Mouse (Mus musculus) liver, embryonic 16.5 days (tissue): Measurements from ENCODE around the gene Myl7. TPM values are rescaled to one million over a fixed set of nuclear protein-coding genes. Genes with fewer than 3 reads are reported as not detected.
"Not testable (repeated sequence)": the region's sequence is repeated elsewhere in the genome, so short reads cannot be mapped to it uniquely, and the experiment has no call there.

Source experiments
- ATAC-seq: fragments of 200-750 bp; cut with Nextera tagmentation; 2 replicates; pipeline ENCODE4 v1.8.0; 2017; ENCODE audit warnings: low read depth, mild to moderate bottlenecking, moderate number of reproducible peaks, moderate library complexity
- H3K27ac ChIP-seq: fragments of 300-500 bp; sonication (generic); 2 replicates; pipeline ENCODE4 v1.5.1; 2014; ENCODE audit warnings: mild to moderate bottlenecking, low read length
- H3K27me3 ChIP-seq: fragments of 300-500 bp; sonication (generic); 2 replicates; pipeline ENCODE4 v1.6.1; 2014; ENCODE audit warnings: low read depth, low read length, mixed read lengths; ENCODE audit not compliant: control insufficient read depth, insufficient read depth
- H3K36me3 ChIP-seq: fragments of 300-500 bp; sonication (generic); 2 replicates; pipeline ENCODE4 v1.6.1; 2014; ENCODE audit warnings: mild to moderate bottlenecking; ENCODE audit not compliant: control insufficient read depth, insufficient read depth
- H3K4me1 ChIP-seq: fragments of 300-500 bp; sonication (generic); 2 replicates; pipeline ENCODE4 v1.6.1; 2014; ENCODE audit warnings: low read depth, low read length, mixed read lengths; ENCODE audit not compliant: control insufficient read depth
- H3K4me2 ChIP-seq: fragments of 300-500 bp; sonication (generic); 2 replicates; pipeline ENCODE4 v1.6.1; 2014; ENCODE audit warnings: low read depth, low read length, mixed read lengths
- H3K4me3 ChIP-seq: fragments of 300-500 bp; sonication (generic); 2 replicates; pipeline ENCODE4 v1.5.1; 2014; ENCODE audit warnings: low read depth, mild to moderate bottlenecking, low read length
- H3K9ac ChIP-seq: fragments of 300-500 bp; sonication (generic); 2 replicates; pipeline ENCODE4 v1.6.1; 2014; ENCODE audit warnings: low read depth, low read length
- H3K9me3 ChIP-seq: fragments of 300-500 bp; sonication (generic); replicated peaks from 2 replicates; pipeline ENCODE4 v1.6.1; 2016; ENCODE audit warnings: low read length; ENCODE audit not compliant: control insufficient read depth
- WGBS: fragments of 180-500 bp; shearing (Covaris S2); extraction: QIAGEN DNeasy Blood & Tissue Kit; methylation state at CpG from one replicate; pipeline ENCODE4 v1.1.7; 2014; ENCODE audit not compliant: insufficient replicate concordance; 5-methylcytosine and 5-hydroxymethylcytosine counted together
- polyA plus RNA-seq: library from polyadenylated mRNA; unstranded; fragments of >200 nt; fragmentation: Nextera tagmentation; extraction: Ambion mirVana; gene quantifications from 2 replicates; pipeline ENCODE4 v1.2.1, GENCODE M21; 2015

The Myl7 gene
- polyA plus RNA-seq, result 4.3 and 4.8 TPM in 2 replicates

DNA sequence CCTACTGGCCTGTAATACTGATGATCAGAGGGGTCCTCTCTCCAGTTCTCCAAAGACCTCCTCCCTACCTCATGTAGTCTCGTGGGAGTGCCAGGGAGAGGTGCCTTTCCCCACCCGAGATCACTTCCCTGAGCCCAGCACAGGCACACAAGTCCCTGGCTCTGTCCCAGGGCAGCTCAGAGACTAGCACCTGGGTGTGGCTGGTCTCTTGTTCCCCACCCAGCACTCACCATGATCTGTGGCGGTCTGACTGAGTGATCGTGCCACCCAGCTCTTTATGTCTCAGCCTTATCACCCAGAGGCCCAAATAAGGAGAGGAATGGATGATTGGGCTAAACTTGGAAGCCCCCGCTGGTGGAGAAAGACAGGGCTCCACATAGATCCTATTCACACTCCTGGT is at the start of gene Myl7:
Myl7 (minus strand) TSS at position 252 of the 400 bp plus-strand sequence.
- H3K4me2 ChIP-seq, result no peak within 1 kb of the TSS
- H3K4me3 ChIP-seq, result no peak within 1 kb of the TSS
- peaks cover 58% of the 10 kb centered on the region for H3K27me3 ChIP-seq
- H3K9ac ChIP-seq, result no peak within 1 kb of the TSS
- ATAC-seq, result peak; percentile 60; the same call in 1 of the 2 replicates
- no peak within 1 kb of the TSS for H3K27ac ChIP-seq
- no peaks in the 10 kb centered on the region for H3K9me3 ChIP-seq
- no peaks in the 10 kb centered on the region for H3K36me3 ChIP-seq
- peaks cover 25% of the 10 kb centered on the region for H3K4me1 ChIP-seq
- 26% methylated on average over 5 of the region's 5 CpGs for WGBS

DNA sequence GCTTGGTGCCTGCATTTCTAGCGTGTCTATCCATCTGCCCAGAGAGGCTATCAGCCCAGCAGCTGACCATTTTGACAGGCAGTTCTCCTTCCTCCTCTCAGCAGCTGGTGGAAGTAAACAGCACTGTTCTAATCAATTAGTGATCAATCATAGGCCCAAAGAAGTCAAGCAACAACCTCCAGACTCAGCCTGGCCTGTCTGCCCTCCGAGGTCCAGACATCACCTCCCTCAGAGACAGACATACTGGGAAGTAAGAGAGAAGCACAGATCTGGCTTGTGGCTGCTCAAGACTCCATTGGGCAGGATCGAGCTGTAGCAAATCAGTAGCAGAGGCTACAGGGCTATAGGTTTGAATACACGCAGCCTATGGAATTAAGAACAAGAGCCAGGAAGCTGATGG is 49.2 kb upstream of the Myl7 start:
- Histone ChIP-seq H3K4me3 (no peak overlapping the region), H3K27ac (no peak overlapping the region), H3K36me3 (no peaks in the 10 kb centered on the region), H3K9ac (no peak overlapping the region), H3K4me1 (no peaks in the 10 kb centered on the region; the same call in 1 of the 2 replicates), H3K9me3 (no peaks in the 10 kb centered on the region), H3K27me3 (no peaks in the 10 kb centered on the region), H3K4me2 (no peak overlapping the region)
- WGBS, result 46% methylated on average over 4 of the region's 4 CpGs
- ATAC-seq, result no peak

- WGBS, result 50% methylated on average over 2 of the region's 2 CpGs
- no peak overlapping the region for H3K9ac ChIP-seq
Observed at GRCm38 (mm10) chr11:5945096-5945495, 46.5 kb upstream of the Myl7 start.

DNA sequence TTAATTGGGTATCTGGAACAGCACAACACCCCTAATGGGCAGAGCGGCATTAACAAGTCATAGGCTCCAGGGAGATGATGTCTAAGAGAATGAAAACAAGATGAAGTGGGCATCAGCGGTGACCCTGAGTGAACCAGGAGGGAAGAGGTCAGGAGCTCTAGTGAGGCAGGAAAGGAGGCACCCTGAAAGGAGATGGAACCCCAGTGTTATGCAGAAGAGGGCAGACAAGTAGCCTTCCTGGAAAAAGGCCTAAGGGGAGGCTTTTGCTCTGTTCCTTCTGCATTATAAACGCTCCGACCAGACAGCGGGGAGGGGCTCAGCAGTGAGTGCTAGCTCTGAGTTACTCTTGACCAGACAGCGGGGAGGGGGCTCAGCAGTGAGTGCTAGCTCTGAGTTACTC is 44.4 kb upstream of the Myl7 start:
- no peaks in the 10 kb centered on the region for H3K27me3 ChIP-seq
- H3K36me3 ChIP-seq, result no peaks in the 10 kb centered on the region
- no peaks in the 10 kb centered on the region for H3K9me3 ChIP-seq
- no peak overlapping the region for H3K4me2 ChIP-seq
- H3K27ac ChIP-seq, result no peak overlapping the region
- H3K4me3 ChIP-seq, result no peak overlapping the region
- no peak for ATAC-seq
- H3K4me1 ChIP-seq, result no peaks in the 10 kb centered on the region
- no peak overlapping the region for H3K9ac ChIP-seq
- WGBS, result 65% methylated on average over 6 of the region's 6 CpGs

More at GRCm38 (mm10) chr11:5945096-5945495, 46.5 kb upstream of the Myl7 start:
- H3K4me2 ChIP-seq, result no peak overlapping the region
- H3K4me3 ChIP-seq, result no peak overlapping the region
- ATAC-seq, result no peak
- H3K36me3 ChIP-seq, result no peaks in the 10 kb centered on the region
- no peak overlapping the region for H3K27ac ChIP-seq
- H3K9me3 ChIP-seq, result no peaks in the 10 kb centered on the region
- no peaks in the 10 kb centered on the region for H3K27me3 ChIP-seq
- no peaks in the 10 kb centered on the region; the same call in 1 of the 2 replicates for H3K4me1 ChIP-seq

DNA sequence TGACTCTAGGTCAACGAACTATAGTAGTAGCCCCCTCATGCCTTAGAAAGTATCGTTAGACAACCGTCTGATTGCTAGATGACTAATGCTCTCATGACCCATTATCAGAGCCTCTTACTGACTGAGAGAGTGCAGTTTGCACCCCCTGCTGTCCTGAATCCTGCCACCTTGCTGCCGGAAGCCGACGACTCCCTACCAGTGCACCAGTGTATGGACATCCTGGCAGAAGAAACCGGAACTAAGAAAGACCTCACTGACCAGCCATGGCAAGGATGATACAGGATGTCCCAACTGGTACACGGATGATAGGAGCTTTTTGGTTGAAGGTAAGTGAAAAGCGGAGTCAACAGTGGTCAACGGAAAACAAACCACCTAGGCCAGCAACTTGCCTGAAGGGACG is 35.9 kb upstream of the Myl7 start:
- not testable (repeated sequence) for H3K4me2 ChIP-seq, H3K9ac ChIP-seq, H3K27ac ChIP-seq, H3K36me3 ChIP-seq, H3K27me3 ChIP-seq, H3K4me3 ChIP-seq, H3K4me1 ChIP-seq, ATAC-seq, H3K9me3 ChIP-seq
- WGBS, result 77% methylated on average over 11 of the region's 11 CpGs

GRCm38 (mm10) chr11:5931947-5932346 is 33.4 kb upstream of the Myl7 start:
- H3K4me2 ChIP-seq, H3K4me3 ChIP-seq, ATAC-seq, H3K36me3 ChIP-seq, H3K27ac ChIP-seq, H3K9ac ChIP-seq, H3K27me3 ChIP-seq, H3K4me1 ChIP-seq, H3K9me3 ChIP-seq: not testable (repeated sequence)
- WGBS, result 75% methylated on average over 6 of the region's 6 CpGs

DNA sequence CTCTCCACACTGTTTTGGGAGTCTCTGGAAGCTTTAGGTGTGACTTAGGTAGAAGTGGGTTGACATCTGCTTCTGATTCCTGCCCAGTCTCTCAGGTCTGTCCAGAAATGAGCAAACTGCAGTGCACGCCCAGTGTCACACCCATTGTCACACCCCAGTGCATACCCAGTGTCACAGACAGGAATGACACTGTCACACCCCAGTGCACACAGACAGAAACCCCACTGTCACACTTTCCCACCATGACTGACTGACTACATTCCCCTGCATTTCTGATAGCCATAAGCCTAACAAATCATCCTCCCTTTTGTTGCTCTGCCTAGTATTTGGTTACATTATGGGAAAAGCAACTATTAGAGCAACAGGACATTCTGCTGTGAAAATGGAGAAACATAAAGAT is 32.0 kb upstream of the Myl7 start:
- no peak overlapping the region for H3K9ac ChIP-seq
- no peaks in the 10 kb centered on the region for H3K9me3 ChIP-seq
- no peaks in the 10 kb centered on the region for H3K36me3 ChIP-seq
- WGBS, result 52% methylated on average over 1 of the region's 1 CpGs
- H3K27ac ChIP-seq, result no peak overlapping the region
- no peaks in the 10 kb centered on the region for H3K27me3 ChIP-seq
- H3K4me3 ChIP-seq, result no peak overlapping the region
- H3K4me1 ChIP-seq, result no peaks in the 10 kb centered on the region
- no peak for ATAC-seq
- no peak overlapping the region for H3K4me2 ChIP-seq

DNA sequence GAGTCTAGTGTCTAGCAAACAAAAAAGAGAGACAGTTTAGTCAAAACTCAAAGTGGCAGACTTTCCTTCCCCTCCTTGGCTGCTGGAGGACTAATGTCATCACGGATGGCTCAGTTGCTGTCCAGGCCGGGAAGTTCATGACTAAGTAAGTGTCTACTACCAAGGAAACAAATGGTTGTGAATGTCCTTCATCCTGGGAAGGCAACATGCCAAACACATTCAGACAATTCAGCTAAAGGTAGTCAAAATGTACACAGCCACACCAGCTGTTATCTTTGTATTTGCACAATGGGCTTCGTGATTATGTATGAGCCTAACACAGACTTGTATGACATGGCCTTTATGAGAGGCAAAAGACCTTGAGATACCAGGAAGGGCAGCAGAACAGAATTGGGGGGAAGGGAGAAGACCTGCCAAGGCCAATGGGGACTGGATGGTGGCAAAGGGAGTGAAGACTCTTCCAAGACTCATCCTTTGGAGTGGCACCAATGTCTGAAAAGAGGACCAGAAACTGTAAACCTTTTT is 28.2 kb upstream of the Myl7 start:
- Histone ChIP-seq H3K4me2 (no peak overlapping the region), H3K4me3 (no peak overlapping the region), H3K9ac (no peak overlapping the region), H3K27ac (no peak overlapping the region), H3K36me3 (no peaks in the 10 kb centered on the region), H3K27me3 (no peaks in the 10 kb centered on the region), H3K9me3 (no peaks in the 10 kb centered on the region), H3K4me1 (no peaks in the 10 kb centered on the region)
- ATAC-seq, result no peak
- 60% methylated on average over 3 of the region's 3 CpGs for WGBS

- Histone ChIP-seq H3K9me3 (no peaks in the 10 kb centered on the region), H3K4me1 (peaks cover 6% of the 10 kb centered on the region), H3K9ac (no peak overlapping the region), H3K4me3 (no peak overlapping the region), H3K27me3 (no peaks in the 10 kb centered on the region; the same call in 1 of the 2 replicates), H3K4me2 (no peak overlapping the region), H3K27ac (no peak overlapping the region), H3K36me3 (no peaks in the 10 kb centered on the region)
- 63% methylated on average over 8 of the region's 8 CpGs for WGBS
- ATAC-seq, result no peak
Observed at GRCm38 (mm10) chr11:5924699-5925098, 26.1 kb upstream of the Myl7 start.
